Mouse (Mus musculus) adrenal gland, postnatal 14 days (tissue): ENCODE measurements around the gene Parp3. TPM values are rescaled to one million over a fixed set of nuclear protein-coding genes. Genes with fewer than 3 reads are reported as not detected.

Experiments used
- DNase-seq: peaks from one replicate; pipeline ENCODE4 v3.0.0; 2021; ENCODE audit warnings: mixed read lengths
- total RNA-seq: library from RNA; stranded (reverse); gene quantifications from 2 replicates; pipeline ENCODE4 v1.2.3, GENCODE M21; 2021

Gene Parp3
- total RNA-seq, 1 experiment from 2014 or later = 26.5 TPM

DNA sequence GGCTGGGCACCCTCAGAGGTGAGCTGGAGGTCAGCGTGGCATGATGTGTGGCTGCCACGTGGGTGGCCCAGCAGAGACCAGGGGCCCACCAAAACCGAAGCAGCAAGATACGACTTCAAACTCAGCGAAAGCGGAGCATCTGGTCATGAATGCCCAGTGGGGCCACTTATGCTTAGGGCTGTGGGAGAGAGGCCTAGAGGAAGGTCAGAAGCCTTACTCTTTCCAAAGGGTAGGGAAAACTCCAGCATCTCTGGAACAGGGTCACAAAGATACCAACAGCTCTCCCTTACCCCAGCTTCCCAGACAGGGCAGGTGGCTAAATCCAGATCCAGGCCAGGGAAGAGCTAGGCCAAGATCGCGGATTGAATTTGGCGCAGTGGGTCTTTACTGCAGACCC is 19.6 kb downstream of the Parp3 start:
- no peak for DNase-seq

GRCm38 (mm10) chr9:106456325-106457162 is 20.2 kb downstream of the Parp3 start:
- DNase-seq = no peak

DNA sequence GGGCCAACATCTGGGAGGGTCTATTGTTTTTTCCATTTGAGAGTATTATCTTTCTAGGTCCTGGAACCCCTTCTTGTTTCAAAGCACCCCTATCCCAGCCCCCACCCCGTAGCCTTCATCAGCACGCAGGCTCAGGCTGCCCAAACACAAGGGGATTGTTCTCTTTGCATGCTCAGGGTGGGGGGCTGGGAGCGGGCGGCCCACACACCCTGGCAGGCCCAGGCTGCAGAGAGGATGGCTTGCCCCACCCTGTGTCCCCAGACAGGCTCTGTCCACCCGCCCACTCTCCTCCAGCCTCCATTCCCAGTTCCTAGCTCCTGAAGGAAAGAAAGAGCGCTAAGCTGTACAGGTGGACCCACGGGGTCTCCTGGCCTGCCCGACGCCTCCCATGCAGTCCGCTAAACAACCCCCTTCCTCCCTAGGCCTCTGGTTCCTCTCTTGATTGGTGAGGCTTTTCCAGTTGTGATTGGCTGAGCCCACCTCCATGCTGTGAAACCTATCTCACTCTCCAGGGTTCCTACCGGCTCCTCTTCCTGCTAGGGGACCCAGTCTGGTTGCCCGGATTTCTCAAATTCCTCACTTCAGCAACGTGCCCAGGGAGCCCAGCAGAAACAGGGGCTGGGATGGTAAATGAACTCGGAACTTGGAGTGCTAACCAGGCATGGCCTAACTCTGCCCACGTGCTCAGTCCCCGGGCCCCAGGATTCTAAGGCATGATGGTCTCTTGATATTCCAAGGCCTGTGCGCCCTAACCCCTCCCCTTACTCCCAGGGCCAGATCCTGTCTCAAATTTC is 21.7 kb downstream of the Parp3 start:
- no peak for DNase-seq

- DNase-seq = no peak
Observed at GRCm38 (mm10) chr9:106454071-106454761, 22.5 kb downstream of the Parp3 start.

DNA sequence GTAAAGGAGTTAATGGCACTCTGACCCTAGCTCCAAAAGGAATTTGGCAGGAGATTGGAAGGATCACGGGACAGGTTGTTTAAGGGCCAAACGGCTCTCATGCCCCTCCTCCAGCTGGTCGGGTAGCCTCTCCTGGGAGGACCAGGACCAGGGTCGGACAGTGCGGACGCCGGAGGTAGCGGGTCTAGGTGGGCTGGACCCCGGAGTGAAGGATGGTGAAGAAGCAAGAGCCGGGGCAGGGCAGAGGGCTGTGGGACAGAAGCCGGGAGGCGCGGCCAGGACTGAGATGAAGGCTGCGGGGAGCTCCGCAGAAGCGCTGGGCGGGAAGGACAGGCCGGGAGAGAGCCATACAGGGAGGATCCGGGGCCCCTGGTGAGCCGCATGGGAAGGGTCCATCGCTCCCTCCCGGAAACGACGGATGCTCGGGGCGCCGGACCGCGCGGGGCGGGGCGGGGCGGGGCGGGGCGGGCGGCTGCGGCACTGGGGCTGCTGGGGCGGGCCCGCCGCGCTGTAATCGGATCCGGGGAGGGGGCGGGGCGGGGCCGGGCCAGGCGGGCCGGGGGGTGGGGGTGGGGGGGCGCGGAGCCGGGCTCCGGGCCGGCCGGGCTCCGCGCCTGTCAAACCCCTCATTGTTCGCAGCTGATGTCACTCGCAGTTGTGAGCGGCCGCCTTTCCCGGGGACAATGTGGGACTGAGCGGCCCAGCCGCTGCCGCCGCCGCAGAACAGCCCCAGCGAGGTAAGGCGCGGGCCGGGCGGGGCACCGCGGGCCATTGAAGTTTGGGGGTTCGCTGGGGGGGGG is 23.3 kb downstream of the Parp3 start, which contains the start of gene Pcbp4:
Gene Pcbp4, plus strand, starts transcription at position 21 of the 800 bp plus-strand sequence.
- DNase-seq = peak; percentile 73

GRCm38 (mm10) chr9:106452821-106453220 is 23.9 kb downstream of the Parp3 start:
- DNase-seq = no peak

- no peak for DNase-seq
Observed at GRCm38 (mm10) chr9:106452351-106452750, 24.4 kb downstream of the Parp3 start.

- no peak for DNase-seq
Observed at GRCm38 (mm10) chr9:106451899-106452298, 24.9 kb downstream of the Parp3 start.

DNA sequence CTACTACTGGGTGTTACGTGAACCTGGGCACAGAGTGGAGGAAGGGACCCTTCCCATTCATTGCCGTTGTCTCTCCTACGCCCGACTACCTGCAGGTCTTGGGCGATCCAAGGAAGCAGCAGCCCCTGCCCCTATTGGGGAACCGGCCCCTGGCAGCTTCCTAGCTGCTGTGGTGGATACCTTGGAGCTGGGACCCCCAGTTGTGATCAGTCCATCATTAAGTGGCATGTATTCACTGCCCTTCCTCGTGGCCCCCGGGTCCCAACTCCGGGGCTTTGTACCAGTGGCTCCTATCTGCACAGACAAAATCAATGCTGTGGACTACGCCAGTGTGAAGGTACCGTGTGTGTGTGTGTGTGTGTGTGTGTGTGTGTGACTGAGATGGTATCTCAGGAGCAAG is 25.5 kb downstream of the Parp3 start:
- DNase-seq = no peak

DNA sequence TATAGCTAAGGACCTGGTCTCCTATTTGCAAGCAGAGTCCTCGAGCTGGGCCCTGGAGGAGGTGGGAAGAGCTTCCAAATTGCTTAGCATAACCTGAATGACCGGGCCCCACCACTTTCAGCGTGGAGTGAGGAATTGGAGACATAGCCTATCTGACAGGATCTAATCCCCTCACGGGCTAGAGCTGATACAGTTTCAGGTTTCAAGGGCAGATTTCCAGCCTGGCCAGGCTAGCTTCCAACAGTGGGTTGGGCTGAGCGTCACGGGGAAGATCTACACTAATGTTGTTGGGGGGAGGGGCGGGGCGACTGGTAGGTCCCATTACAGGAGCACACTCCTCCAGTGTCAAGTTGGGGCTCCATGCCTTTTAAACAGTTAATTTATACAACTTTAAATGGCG is 26.1 kb downstream of the Parp3 start:
- peak; percentile 81 for DNase-seq

DNA sequence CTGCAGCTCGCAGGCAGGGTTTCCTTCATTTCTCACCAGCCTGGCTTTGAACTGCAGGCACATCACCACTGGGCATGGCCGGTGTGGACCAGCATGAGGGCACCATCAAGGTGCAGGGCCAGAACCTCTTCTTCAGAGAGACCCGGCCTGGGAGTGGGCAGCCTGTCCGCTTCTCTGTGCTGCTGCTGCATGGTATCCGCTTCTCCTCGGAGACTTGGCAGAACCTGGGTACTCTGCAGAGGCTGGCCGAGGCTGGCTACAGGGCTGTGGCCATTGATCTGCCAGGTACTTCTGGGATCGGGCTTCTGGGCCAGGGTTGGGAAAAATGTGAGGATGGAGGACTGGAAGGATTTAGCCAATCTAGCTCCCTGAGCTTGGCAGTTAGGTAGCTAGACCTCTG is 26.8 kb downstream of the Parp3 start:
- no peak for DNase-seq

- peak; percentile 88 for DNase-seq
Observed at GRCm38 (mm10) chr9:106448498-106449031, 28.2 kb downstream of the Parp3 start.

DNA sequence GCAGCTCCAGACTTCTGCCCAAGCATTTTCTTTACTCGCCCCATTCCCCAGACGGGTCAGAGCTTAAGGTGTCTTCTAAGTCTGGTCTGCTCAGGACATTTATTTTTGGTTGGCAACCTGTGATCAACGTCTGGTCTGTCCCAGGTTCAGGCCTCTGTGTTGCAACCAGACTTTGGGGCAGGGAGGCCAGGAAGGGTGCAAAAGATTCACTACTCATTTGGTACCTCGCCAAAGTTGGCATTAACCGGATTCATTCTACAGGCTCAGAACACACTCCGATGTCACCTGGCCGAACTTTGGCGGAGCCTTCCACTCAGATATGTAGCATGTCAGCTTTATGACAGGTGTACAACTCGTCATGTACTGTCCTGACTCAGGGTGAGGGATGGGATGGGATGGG is 28.8 kb downstream of the Parp3 start:
- no peak for DNase-seq

DNA sequence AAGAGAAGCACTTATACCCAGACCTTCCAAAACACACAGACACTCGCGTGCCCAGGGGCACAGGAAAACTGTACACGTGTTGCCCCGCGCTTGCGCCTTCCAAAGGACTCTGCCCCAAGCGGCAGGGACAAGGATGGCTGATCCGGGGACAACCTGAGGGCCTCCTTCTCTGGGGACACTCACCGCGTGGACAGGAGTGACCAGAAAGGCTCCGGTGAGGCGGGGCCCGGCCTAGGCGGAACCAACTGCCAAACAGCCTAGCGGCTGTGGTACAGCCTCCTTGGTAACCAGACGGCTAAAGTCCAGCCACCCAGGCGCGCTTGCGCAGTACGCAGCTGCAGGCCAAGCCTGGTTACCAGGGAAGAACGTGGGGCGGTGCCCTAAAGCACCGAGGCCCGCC is 29.4 kb downstream of the Parp3 start, which contains the start of the genes Abhd14b and Abhd14a:
Gene Abhd14b, plus strand, starts transcription at position 112 of the 400 bp plus-strand sequence.
Gene Abhd14a, minus strand, starts transcription at position 331 of the 400 bp plus-strand sequence.
- DNase-seq = peak; percentile 98

GRCm38 (mm10) chr9:106444836-106445235 is 31.9 kb downstream of the Parp3 start:
- no peak for DNase-seq

GRCm38 (mm10) chr9:106442680-106443079 is 34.1 kb downstream of the Parp3 start:
- DNase-seq = no peak

DNA sequence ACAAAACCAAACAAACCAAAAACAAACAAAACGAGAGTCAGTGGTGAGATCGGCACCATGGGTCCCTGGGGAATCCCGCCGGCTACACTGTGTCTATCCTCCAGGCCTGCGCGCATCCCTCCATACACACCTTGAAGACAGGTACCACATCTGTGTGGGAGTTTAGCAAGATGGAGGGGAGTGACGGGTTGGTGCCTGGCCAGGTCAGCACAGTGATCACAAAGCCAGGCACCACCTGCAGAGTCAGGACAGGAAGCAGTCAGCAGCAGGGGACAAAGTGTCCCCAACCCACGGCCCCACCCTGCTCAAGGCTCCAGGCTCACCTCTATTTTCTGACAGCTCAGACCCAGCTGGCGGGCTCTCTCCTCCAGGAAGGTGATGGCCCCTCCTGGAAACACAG is 40.2 kb downstream of the Parp3 start:
- DNase-seq = no peak

DNA sequence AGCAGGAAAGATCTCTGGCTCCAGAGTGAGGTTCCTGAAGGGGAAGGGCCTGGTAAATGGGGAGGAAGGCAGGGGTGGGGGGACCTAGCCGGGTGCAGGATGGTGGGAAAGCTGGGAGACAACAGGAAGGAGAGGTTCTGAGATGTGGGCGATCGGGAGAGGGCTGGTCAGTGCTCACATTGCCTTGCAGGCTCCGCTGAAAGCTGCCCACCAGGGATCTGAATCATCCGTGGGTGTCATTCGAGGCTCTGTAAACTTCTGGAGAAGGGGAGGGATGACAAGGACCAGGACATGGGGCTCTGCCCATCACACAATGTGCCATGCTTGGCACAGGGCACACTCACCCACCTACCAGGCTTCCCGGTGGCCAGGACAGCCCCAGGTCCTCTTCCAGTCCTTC is 43.4 kb downstream of the Parp3 start:
- DNase-seq = no peak

DNA sequence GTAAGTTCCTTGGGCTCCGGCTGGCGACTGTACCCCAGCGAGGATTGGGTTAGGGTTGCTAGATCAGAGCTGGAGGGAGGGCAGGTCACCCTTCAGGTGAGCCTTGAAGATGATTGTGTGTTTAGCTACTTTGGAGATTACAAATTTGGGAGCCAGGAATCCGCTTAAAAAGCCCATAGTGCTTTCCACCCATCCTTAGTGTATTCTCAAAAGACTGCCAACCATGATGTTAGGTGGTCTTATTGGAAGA is 46.8 kb downstream of the Parp3 start:
- no peak for DNase-seq

GRCm38 (mm10) chr9:106429221-106430014 is 47.3 kb downstream of the Parp3 start, which contains the start of gene Rpl29:
Gene Rpl29 (plus strand): TSS chr9:106429454.
- DNase-seq = peak; percentile 95

DNA sequence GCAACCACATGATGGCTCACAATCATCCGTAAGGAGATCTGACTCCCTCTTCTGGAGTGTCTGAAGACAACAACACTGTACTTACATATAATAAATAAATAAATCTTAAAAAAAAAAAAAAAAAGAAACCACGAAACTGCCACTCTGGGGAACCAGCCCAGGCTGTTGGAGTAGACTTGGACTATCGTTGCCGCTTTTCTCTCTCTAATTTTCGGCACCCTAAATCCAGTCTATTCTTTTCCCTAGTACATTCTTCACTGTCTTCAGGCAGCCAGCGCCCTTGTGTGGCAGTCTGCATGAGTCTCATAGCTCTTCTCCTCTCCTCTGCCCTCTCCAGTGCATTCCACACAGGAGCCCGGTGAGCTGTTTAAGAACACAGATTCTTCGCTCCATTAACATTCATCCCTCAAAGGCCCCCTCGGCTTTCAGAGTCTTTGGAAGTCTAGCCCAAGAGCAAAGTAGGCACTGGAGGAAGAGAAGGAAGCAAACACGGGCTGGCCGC is 48.0 kb downstream of the Parp3 start:
- no peak for DNase-seq
